Mouse (Mus musculus) heart, postnatal 14 days (tissue): ENCODE measurements at regions not wholly inside any gene's neighbourhood (a gene's known extent, or its start where the extent isn't known, plus 50 kb on each side); places are given as distances from the start of the nearest gene placed in this dataset.
A peak's percentile ranks its signal among the peaks of the same experiment; 100 is the strongest.
"Not testable (repeated sequence)": the region's sequence is repeated elsewhere in the genome, so short reads cannot be mapped to it uniquely, and the experiment has no call there.

Experiments used
- DNase-seq, 2 experiments: peaks; one replicate each; pipeline ENCODE4 v3.0.0; 2021 to 2022
- intact Hi-C: fragments of 180-260 bp; cut with DNase I; formaldehyde crosslinking; loops from one replicate; pipeline ENCODE4 v1.15.1; 2025

DNA sequence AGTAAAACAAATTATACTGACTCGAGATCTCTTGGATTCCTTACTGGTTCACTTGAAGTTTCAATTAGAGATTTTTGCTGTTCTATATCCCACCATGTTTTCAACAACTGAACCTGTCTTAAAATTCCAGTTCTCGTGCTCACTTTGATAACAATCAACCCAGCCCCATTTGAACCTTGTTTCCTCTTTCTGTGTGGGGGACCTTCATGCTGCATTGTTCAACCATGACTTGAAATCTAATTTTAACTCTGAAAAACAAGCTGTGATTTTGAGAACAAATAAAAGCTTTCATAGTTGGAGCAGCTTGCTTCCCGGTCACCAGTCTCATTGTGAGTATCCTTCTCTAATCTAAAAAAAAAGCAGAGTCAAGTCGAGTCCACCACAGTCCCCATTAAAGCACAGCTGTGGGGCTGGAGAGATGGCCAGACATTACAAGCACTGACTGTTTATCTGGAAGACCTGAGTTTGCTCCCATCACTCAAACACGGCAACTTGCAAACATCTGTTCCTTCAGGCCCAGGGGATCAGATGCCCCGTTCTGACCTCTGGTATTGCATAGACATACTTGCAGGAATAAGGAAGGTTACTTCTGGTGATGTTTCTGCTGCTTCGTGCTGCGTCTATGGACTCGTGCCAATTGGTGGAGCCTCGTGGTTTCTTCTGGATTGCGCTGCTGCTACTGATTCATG lies 251.7 kb downstream of the Diras2 start:
- intact Hi-C loops = no loop called here
- no peak for DNase-seq

DNA sequence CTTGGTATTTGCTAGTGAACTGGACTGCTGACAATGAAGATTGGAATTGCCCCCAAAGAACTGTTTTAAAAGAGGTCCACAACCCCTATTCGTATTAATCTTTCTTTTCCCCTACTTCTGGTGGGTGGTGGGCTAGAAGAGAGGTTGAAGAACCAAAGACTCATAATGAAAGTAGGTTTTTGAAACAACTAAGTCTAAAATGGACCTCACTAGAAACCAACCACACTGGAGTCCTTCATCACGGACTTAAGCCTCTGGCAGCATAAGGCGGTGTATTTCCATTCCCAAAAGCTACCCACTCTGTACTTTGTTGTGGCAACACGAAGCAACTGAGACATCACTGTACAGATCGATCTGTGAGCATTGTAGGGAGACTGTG lies 251.1 kb downstream of the Diras2 start:
- DNase-seq = no peak
- intact Hi-C loops = no loop called here

DNA sequence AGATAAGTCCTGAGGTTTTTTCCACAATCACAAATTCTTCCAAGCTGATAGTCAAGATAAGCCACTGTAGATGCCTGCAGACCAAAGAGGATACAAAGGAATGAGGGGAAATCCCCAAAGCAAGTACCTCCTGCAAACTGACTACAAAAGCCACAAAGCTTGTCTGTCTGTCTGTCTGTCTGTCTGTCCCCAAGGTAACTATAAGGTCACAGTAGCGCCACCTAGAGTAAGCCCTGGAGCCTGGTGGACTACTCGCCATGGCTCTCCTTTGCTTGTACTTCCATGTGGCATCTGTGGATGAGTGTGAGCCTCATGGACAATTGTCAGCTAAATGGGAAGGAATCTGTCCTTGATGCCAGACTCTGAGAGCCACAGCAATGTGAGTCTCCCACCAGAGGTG lies 249.8 kb downstream of the Diras2 start:
- DNase-seq = no peak
- intact Hi-C loops = no loop called here

DNA sequence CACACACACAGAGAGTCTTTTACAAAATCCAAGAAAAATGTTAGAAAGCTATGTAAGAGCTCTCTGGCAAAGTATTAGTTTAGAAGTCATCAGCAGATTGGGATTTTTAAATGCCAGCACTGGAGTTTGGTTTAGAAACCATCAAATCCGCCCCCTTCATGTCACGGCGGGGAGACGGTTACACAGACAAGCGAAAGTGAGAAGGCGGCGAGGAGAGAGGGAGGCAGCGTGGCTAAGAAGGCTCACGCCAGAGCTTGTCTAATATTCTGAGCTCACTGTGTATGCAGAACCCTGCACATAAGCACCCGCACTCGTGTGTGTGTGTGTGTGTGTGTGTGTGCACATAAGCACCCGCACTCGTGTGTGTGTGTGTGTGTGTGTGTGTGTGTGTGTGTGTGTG lies 248.6 kb downstream of the Diras2 start:
- no peak for DNase-seq

DNA sequence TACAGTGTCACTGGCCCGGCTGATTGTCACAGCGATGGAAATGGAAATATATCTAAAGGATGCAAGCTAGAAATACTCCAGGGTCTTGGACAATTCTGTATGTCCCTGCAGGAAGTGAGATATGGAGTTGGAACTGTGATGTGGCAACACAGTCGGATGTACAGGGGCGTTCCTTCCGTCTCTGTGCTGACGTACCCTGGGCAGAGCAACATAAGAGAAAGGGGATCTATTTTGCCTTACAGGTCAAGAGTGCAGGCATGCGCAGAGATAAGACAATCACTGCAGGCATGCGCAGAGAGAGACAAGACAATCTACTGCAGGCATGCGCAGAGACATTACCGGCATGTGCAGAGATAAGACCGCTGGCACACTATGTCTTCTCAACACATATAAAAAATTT lies 247.6 kb downstream of the Diras2 start:
- peak in 1 of 2 experiments; percentile 24 for DNase-seq

More for the DNA sequence above, 248.6 kb downstream of the Diras2 start:
- intact Hi-C loops = no loop called here

DNA sequence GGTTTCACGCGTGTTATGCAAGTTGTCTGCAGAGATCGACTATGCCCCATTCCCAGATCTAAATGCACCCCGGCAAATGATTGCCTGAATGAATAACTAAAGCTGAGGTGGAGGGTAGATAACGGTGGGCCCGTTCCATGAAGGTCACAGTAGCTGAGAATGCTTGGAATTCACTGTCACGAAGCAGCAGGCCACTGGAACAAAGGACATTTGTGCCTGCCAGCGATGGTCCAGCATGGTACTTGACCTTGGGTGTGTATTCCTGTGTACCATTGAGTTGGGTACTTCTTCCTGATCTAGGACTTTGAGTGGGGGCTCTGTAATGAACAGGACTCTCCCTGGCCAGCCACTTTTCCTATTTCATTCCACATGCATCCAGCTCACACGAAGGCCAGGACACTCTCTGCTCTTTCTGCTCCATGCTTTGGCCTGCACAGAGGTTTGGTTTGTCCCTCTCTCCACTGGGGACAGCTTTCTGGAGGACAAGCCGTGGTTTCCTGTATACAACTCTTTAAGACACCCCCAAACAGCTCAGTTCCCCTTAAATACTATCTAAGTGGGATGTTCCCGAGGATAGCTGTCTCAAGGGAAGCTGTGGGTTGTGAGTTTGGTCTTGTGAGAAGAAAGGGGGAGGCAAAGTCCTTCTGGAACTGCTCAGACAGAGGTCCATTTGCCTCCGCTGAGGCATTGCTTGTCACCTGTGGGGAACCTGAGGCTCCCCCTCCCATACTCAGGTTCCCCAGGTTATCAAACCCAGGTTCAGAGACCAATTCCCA lies 246.9 kb downstream of the Diras2 start:
- DNase-seq = no peak

More for the DNA sequence above, 247.6 kb downstream of the Diras2 start:
- intact Hi-C loops = no loop called here

DNA sequence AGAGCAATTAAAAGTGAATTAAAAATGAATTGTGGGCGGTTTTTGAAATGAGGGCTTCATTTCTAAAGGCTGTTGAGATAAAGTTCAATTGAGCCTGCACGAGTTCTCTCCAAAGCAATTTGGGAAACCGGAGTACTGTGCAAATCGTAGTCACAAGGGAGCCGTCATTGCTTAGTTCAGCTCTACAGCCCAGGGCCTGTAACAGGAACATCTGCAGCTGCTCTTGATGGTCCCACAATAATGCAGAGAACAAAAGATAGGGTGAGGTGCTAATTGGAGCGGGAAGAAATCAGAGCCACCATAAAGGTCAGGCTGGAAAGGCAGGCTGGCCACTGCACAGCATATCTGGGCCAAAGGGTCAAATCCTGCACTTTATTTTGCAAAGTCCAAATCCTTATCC lies 242.7 kb downstream of the Diras2 start:
- intact Hi-C loops = no loop called here
- no peak for DNase-seq

More for the DNA sequence above, 246.9 kb downstream of the Diras2 start:
- intact Hi-C loops = no loop called here

DNA sequence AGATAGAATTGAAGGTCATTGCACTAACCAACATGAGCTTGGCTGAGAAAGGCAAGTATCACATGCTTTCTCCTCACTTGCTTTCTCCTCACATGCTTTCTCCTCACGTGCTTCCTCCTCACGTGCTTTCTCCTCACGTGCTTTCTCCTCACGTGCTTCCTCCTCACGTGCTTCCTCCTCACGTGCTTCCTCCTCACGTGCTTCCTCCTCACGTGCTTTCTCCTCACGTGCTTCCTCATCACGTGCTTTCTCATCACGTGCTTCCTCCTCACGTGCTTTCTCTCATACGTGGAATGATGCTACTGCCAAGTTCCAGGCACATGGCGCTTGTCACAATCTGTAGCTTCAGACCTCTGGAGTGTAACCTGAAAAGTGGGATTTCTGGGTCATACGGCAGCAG lies 235.2 kb downstream of the Diras2 start:
- DNase-seq = no peak
- intact Hi-C loops = no loop called here

DNA sequence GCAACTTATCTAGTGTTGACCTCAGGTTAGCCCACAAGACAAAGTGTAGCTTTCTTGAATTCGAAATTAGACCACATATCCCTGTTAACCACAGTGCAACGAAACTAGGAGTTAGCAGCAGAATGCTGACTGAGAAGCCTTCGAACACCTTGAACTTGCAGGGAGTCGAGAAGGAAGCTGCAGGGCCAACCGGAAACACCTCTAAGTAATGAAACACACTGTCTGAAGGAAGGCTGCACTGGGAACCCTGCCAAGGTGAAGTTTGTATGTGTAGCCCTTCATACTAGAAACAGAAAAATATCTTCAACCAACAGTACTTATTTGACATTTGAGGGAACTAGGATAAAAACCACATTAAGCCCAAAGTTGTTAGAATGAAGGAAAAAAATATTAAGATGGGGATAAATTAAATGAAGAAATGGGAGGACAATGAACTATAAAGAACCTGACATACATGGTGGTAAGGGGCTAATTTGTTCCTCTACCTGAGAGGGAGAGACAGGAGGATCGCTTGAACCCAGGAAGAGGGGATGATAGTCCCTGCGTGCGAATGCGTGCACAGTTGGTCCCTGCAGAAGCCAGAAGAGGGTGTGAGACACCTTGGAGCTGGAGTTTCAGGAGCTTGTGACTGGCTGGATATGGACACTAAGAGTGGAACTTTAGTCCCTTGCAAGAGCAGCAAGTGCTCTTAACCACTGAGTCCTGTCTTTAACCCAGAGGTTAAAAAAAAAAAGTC lies 234.4 kb downstream of the Diras2 start:
- intact Hi-C loops = no loop called here
- no peak for DNase-seq

DNA sequence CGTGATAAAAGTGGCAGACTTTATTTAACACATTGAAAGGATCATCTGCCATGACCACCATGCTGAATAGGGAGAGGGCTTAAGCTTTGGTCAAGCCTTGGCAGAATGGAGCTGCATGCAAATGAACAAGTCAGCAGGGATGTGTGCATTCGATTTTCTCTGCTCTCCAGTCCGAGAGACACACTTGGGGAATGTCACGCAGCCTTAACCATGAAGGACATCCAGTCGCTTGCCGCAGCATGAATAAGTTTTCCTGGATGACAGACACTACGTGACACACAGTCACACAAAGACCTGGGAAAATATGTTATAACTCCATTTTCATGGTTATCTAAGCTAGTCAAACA lies 233.8 kb downstream of the Diras2 start:
- intact Hi-C loops = no loop called here

DNA sequence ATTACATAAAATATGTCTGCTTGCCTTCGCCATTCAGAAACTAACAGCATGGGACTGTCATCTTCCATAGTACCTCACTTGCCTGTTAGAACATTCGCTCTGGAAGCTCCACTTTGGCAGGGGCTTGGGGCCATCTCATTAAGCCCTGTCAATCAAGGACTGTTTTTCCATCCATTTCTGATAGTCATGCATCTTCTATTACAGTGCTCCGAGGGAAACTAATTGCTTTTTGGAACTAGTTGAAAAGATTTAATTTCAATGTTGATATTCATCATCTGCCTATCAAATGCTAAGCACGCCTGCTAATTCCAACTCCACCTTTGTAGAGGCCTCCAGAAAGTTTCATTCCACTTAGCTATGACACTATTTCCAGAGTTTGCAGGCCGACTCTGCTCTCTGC lies 232.7 kb downstream of the Diras2 start:
- intact Hi-C loops = no loop called here
- DNase-seq = no peak

More for the DNA sequence above, 233.8 kb downstream of the Diras2 start:
- no peak for DNase-seq

DNA sequence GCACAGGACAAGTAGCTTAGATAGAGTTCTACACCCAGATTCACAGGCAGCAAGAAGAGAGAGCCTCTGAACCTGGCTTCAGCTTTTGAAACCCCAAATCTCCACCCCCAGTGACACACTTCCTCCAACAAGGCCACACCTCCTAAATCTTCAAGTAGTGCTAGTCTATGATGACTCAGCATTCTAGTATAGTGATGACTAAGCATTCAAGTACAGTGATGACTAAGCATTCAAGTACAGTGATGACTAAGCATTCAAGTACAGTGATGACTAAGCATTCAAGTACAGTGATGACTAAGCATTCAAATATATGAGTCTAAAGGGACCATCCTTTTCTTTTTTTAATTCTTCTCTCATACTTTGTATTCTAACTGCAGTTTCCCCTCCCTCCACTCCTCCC lies 225.8 kb downstream of the Diras2 start:
- intact Hi-C loops, DNase-seq: not testable (repeated sequence)

DNA sequence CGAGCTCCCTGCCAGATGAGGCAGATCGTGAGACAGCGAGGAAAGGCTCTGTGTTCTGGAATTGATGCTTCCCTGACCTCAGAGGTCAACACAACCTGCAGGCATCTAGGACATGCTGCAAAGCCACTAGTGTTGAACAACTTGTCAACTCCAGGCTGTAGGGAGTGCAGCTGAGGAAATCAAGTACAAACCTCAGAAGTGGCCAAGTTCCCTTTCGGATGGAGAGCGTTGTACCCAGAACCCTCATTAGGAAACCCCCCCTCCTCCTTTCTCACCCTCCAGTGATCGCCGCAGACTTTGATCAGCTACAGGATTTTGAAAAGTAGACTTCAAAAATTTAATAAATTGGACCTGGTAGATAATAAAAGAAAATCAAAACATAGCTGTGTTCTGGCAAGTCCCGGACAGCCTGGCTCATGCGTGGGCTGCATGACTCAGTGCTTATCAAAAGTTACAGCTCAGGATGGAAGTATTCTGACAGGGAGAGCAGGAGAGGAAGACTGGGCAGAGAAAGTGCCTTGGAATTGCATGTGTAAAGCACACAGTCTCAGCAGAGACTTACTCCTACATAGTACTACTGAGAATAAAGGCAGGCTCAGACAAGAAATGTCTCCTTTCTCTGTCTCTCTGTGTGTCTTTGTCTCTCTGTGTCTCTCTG lies 224.2 kb downstream of the Diras2 start:
- intact Hi-C loops = no loop called here
- peak; percentile 17 to 28 for DNase-seq

DNA sequence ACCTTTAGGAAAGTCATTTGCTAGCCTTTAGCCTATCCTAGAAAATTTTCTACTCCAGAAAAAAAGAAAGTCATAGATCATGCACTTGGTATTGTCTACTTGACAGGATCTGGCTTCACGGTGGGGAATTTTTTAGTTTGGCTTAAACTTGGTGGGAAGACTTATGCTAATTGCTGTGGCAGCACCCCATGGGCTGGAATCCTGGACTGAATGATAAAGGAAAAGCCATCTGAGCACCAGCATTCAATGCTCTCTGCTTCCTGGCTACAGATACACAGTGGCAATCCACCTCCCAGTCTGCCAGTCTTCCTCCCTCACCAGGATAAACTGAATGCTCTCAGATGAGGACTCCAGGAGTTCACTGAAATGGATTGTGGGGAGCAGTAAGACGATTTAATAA lies 220.1 kb downstream of the Diras2 start:
- intact Hi-C loops = no loop called here
- no peak for DNase-seq

DNA sequence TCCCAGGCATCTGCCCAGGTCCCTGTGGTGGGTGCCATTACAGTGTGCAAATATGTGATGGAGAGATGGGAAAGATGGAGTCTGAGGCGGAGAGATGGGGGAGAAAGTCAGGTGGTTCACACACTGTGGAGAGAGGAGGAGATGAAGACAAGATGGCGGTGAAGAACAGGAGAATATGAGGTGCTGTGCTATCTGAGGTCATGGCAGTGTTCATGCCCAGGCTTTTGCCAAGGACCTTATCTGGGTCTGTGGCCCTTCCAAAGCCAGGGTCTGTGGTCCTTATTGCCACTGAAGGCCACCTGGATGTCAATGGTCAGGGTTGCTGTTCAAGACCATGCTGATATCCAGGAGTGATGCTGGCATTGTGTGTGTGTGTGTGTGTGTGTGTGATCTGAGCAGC lies 212.8 kb downstream of the Diras2 start:
- intact Hi-C loops = no loop called here
- DNase-seq = no peak

DNA sequence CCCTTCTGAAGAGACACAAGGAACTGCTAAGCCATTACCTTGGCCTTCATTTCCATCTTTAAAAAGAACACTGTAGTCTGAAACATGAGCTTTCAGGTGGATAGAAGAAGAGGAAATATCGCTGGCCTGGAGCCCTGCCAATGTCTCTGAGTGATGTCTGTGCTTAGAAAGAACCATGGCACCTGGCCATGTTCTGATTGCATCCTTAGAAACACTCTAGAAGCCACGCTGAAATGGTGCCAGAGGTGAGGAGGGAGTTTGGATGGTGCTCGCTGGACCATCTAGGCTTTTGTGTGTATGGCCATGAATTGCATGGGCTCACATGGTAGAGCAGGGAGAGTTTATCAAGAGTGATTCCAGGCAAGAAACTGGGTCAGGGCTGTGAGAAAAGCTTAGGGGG lies 207.4 kb downstream of the Diras2 start:
- no peak for DNase-seq

DNA sequence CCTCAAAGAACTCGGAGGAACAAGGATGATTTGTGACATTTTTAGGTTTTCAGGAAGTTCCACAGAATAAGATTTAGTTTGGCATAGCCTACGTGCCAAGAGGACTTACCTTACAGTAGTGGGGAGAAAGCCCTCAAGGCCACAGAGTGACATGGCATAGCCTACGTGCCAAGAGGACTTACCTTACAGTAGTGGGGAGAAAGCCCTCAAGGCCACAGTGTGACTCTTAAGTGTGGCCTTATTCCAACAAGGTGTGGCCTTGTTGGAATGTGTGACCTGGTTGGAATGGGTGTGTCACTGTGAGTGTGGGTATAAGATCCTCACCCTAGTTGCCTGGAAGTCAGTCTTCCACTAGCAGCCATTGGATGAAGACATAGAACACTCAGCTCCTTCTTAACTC lies 206.7 kb downstream of the Diras2 start:
- intact Hi-C loops, DNase-seq: not testable (repeated sequence)

More for the DNA sequence above, 207.4 kb downstream of the Diras2 start:
- intact Hi-C loops = no loop called here

DNA sequence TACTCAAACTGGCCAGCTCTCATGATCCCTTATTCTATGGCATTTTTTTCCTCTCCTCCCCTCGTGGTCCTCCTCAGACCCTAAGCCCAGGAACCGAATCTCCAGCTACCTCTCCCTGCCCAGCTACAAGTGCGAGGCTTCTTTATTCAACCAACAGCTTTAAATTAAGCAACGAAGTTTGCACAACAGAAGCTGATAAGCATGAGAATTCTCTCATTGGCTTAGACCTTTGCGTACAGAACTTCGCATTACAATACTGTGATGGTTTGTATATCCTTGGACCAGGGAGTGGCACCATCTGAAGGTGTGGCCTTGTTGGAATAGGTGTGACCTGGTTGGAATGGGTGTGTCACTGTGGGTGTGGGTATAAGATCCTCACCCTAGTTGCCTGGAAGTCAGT lies 205.4 kb downstream of the Diras2 start:
- DNase-seq, intact Hi-C loops: not testable (repeated sequence)

DNA sequence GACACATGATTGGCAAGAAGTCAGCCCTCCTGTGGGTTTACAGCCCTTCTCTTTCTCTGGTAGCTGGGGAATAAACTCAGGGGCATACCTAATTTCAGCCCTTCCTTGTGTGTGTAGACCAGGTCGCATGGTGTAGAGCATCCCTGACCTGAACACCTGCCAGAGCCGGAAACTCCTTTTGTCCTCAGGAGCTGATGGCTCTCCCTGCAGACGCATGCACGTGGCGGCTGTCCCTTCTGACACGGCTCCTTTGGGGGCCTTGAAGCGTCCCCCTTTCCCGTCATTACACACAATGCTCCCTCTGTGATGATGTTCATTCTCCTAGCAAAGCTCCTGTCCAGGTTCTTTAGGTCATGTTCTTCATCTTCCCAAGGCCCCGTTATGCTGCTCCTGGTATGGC lies 203.3 kb downstream of the Diras2 start:
- intact Hi-C loops = no loop called here
- DNase-seq = no peak

DNA sequence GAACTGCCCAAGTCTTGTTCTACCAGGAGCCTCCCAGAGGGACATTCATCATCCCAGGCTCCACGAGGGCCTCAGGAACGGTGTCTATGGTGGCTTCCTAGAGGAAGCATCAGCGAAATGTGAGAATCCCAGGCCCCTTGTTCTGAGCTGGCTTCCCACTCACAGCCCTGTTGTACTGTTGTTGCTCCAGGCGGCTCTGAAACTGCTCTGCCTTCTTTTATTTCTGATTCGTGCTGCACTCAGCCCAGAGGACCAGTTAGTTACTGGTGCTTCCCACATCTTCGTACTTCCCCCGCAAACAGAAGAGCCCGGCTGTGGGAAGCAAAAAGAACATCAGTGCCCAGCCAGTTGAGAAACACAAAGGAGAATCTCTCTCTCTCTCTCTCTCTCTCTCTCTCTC lies 202.3 kb downstream of the Diras2 start:
- intact Hi-C loops = no loop called here
- no peak for DNase-seq

DNA sequence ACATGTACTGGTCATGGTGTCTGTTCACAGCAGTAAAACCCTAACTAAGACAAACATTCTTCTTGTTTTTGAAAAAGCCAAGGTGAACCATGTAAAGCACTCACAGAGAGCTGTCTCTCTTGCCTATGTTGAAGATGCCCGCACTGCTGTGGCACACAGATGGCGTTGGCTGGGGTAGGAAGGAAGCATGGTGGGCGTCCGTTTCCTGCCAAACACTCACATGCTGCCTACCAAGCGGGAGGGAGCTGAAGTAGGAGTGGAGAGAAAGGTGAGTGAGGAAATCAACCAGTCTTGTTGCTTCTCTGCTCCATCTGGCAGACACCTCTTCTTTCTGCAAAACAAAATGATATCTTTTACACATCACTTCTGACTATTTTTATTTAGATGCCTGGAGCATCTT lies 200.0 kb downstream of the Diras2 start:
- intact Hi-C loops = no loop called here
- DNase-seq = no peak
